Mouse (Mus musculus): ENCODE results near the gene Scd2. TPM values are rescaled to one million over a fixed set of nuclear protein-coding genes. Genes with fewer than 3 reads are reported as not detected.

Scd2 gene
- polyA plus RNA-seq, 1 experiment from 2014 or later, result 281 TPM

DNA sequence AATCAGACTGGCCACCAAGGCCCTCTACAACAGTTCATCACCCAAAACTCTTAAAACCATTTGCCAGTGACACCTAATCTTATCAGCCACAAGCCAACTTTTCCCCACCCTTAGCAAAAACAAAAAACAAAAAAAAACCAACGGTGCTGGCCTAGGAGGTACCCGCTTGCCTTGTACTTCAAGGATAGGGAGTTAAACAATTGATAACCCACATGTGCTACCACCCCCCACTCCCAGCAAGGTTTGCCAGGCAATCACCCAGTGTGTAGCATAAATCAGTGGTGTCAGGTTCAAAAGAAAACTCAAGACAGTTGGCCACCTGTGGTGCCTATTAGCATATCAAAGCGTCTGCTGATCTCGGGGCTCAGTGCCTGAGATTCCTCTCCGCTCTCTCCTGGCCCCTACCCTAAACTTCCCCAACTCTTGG lies 27.6 kb upstream of the Scd2 start:
- no peaks in the 10 kb centered on the region for H3K27me3 ChIP-seq (ENCODE audit: control insufficient read depth, insufficient read depth, low read length)
- H3K4me1 ChIP-seq (ENCODE audit: control insufficient read depth, insufficient read depth, low read length), result peaks cover 7% of the 10 kb centered on the region; the same call in 1 of the 2 replicates
- no peak overlapping the region for H3K4me3 ChIP-seq (replicated peaks; ENCODE audit: low read depth, low read length)
- no peak overlapping the region for H3K9ac ChIP-seq (replicated peaks; ENCODE audit: low read length)
- ATAC-seq (ENCODE audit: low FRiP score, low TSS enrichment) (no peak), DNase-seq (peak; percentile 19)
- H3K4me2 ChIP-seq (ENCODE audit: low read length), result peak overlapping the region; percentile 87
- 16% methylated on average over 5 of the region's 5 CpGs for WGBS
- no peak overlapping the region for H3K27ac ChIP-seq (replicated peaks; ENCODE audit: low read depth, low read length)
- no peaks in the 10 kb centered on the region for H3K9me3 ChIP-seq (ENCODE audit: control insufficient read depth, low read length)
- H3K36me3 ChIP-seq (ENCODE audit: control insufficient read depth, insufficient read depth, low read length), result no peaks in the 10 kb centered on the region

DNA sequence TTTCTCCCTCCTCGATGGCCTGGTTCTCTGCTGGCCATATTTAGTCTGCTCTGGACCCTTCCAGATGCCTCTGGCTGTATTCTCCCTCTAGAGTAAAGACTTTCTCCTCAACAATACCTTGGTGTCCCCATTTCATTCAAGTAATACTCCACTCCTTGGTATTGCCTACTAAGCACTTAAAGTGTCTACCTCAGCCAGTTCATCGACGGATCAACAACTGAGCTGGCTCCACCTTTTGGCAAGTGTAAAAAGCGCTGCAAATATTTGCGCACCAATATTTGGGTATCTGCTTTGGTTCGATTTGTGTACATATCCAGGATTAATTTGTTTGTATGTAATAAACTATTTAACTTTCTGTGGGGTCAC lies 27.0 kb upstream of the Scd2 start:
- peak overlapping the region; percentile 61 for H3K4me3 ChIP-seq (replicated peaks; ENCODE audit: low read depth, low read length)
- H3K9me3 ChIP-seq (ENCODE audit: control insufficient read depth, low read length), result no peaks in the 10 kb centered on the region
- H3K27me3 ChIP-seq (ENCODE audit: control insufficient read depth, insufficient read depth, low read length), result no peaks in the 10 kb centered on the region
- no peak for ATAC-seq (ENCODE audit: low FRiP score, low TSS enrichment)
- peaks cover 7% of the 10 kb centered on the region; the same call in 1 of the 2 replicates for H3K4me1 ChIP-seq (ENCODE audit: control insufficient read depth, insufficient read depth, low read length)
- 3% methylated on average over 6 of the region's 6 CpGs for WGBS
- peak overlapping the region; percentile 87 for H3K4me2 ChIP-seq (ENCODE audit: low read length)
- peak overlapping the region; percentile 86 for H3K27ac ChIP-seq (replicated peaks; ENCODE audit: low read depth, low read length)
- DNase-seq, result no peak
- H3K9ac ChIP-seq (replicated peaks; ENCODE audit: low read length), result peak overlapping the region; percentile 69
- no peaks in the 10 kb centered on the region for H3K36me3 ChIP-seq (ENCODE audit: control insufficient read depth, insufficient read depth, low read length)

DNA sequence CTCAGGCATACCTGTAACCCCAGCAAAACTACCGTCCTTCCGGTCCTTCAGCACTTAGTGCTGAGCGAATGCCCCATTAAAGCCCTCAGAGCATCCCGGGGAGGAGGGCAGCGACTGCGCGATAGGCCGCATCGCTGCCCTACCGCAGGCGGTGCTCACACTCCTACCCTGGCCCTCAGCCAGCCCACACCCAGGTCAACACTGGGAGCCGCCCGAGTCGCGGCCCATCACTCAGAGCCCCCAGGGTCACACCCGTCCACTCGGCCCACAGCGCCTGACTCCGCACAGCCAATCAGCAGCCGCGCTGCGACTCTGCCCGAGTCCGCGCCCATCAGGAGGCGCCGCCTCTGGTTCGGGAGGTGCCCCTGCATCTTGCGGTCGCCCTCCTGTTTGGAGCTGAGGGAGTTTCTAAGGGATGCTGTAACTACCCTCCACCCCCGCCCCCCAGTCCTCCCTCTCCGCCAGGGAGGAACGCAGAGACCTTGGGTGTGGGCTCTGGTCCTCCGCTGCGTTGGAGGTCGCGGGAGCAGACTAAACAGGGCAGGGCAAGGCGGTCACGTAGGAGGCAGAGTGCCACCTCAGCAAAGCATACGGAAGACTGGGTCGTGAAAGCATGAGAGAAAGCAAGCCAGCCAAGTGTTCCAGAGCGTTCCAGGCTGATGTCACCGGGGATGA lies 26.5 kb upstream of the Scd2 start:
- H3K4me3 ChIP-seq (replicated peaks; ENCODE audit: low read depth, low read length), result peak overlapping the region; percentile 61
- H3K9me3 ChIP-seq (ENCODE audit: control insufficient read depth, low read length), result no peaks in the 10 kb centered on the region
- peak overlapping the region; percentile 87 for H3K4me2 ChIP-seq (ENCODE audit: low read length)
- H3K27me3 ChIP-seq (ENCODE audit: control insufficient read depth, insufficient read depth, low read length), result no peaks in the 10 kb centered on the region
- under 1% methylated on average over 43 of the region's 43 CpGs for WGBS
- peak; percentile 96 for ATAC-seq (ENCODE audit: low FRiP score, low TSS enrichment)
- peak overlapping the region; percentile 86 for H3K27ac ChIP-seq (replicated peaks; ENCODE audit: low read depth, low read length)
- peaks cover 7% of the 10 kb centered on the region; the same call in 1 of the 2 replicates for H3K4me1 ChIP-seq (ENCODE audit: control insufficient read depth, insufficient read depth, low read length)
- no peaks in the 10 kb centered on the region for H3K36me3 ChIP-seq (ENCODE audit: control insufficient read depth, insufficient read depth, low read length)
- H3K9ac ChIP-seq (replicated peaks; ENCODE audit: low read length), result peak overlapping the region; percentile 69
- peak; percentile 90 for DNase-seq

DNA sequence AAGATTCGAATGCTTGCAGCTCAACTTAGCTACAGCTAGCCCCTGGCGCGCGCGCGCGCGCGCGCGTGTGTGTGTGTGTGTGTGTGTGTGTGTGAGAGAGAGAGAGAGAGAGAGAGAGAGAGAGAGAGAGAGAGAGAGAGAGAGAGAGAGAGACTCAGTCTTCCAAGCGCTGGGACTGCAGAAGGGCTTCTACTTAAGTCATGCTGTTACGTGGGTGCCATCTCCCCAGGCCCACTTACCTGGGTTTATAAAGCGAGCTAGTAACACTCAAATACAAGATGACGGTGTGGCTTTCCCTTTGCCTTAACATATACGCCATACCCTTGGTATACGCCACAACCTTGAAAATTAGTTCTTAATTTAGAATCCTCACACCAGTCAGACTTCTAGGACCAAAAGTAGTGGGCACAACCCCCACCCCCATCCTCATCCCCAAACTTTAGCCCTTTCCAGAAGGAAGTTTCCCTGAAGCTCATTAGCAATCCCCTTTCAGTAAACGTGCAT lies 25.9 kb upstream of the Scd2 start:
- Histone ChIP-seq H3K27ac (replicated peaks; ENCODE audit: low read depth, low read length) (peak overlapping the region; percentile 86), H3K36me3 (ENCODE audit: control insufficient read depth, insufficient read depth, low read length) (no peaks in the 10 kb centered on the region), H3K27me3 (ENCODE audit: control insufficient read depth, insufficient read depth, low read length) (no peaks in the 10 kb centered on the region), H3K9ac (replicated peaks; ENCODE audit: low read length) (peak overlapping the region; percentile 69), H3K4me1 (ENCODE audit: control insufficient read depth, insufficient read depth, low read length) (peaks cover 7% of the 10 kb centered on the region; the same call in 1 of the 2 replicates), H3K4me2 (ENCODE audit: low read length) (peak overlapping the region; percentile 87), H3K9me3 (ENCODE audit: control insufficient read depth, low read length) (no peaks in the 10 kb centered on the region), H3K4me3 (replicated peaks; ENCODE audit: low read depth, low read length) (peak overlapping the region; percentile 61)
- peak; percentile 83 for DNase-seq
- no peak for ATAC-seq (ENCODE audit: low FRiP score, low TSS enrichment)
- WGBS, result 9% methylated on average over 18 of the region's 18 CpGs

DNA sequence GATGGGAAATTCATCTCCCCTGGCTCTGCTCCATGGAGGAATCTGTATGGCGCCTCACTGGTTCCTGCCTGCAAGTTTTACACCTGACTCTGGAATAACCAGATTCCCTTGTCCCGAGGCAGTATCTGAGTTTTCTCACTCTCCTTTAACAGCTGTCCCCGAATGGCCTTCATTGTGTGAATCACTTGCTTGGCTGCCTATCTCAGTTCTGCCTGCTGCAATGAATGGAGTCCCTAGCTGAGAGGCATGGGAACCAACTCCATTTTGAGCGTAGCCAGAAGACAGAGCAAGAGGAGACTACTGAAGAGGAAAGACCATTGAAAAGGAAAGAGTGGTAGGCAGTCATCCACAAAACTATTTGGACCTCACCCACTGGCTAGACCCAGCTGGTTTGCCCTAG lies 19.8 kb upstream of the Scd2 start:
- H3K4me2 ChIP-seq (ENCODE audit: low read length), result no peak overlapping the region
- no peaks in the 10 kb centered on the region for H3K27me3 ChIP-seq (ENCODE audit: control insufficient read depth, insufficient read depth, low read length)
- H3K36me3 ChIP-seq (ENCODE audit: control insufficient read depth, insufficient read depth, low read length), result no peaks in the 10 kb centered on the region
- DNase-seq, result no peak
- no peaks in the 10 kb centered on the region for H3K9me3 ChIP-seq (ENCODE audit: control insufficient read depth, low read length)
- no peak overlapping the region for H3K4me3 ChIP-seq (replicated peaks; ENCODE audit: low read depth, low read length)
- no peaks in the 10 kb centered on the region for H3K4me1 ChIP-seq (ENCODE audit: control insufficient read depth, insufficient read depth, low read length)
- 83% methylated on average over 4 of the region's 4 CpGs for WGBS
- no peak for ATAC-seq (ENCODE audit: low FRiP score, low TSS enrichment)
- H3K9ac ChIP-seq (replicated peaks; ENCODE audit: low read length), result no peak overlapping the region
- no peak overlapping the region for H3K27ac ChIP-seq (replicated peaks; ENCODE audit: low read depth, low read length)

DNA sequence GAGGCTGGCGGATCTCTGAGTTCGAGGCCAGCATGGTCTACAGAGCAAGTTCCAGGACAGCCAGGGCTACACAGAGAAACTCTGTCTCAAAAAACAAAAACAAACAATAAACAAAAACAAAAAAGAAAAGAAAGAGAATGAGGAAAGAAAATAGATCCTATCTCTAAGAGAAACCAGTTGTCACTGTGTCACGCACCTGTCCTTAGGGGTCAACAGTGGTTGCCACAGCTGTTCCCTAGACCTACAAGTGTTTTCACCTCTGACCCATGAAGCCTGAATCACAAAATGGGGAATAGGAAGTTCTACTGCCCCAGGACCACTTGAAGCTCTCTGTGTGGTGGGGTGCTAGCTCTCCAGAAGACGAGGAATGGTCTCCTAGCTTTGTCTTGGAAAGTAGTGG lies 19.0 kb upstream of the Scd2 start:
- H3K27ac ChIP-seq (replicated peaks; ENCODE audit: low read depth, low read length), result no peak overlapping the region
- DNase-seq (no peak), ATAC-seq (ENCODE audit: low FRiP score, low TSS enrichment) (no peak)
- no peak overlapping the region for H3K4me3 ChIP-seq (replicated peaks; ENCODE audit: low read depth, low read length)
- no peak overlapping the region for H3K4me2 ChIP-seq (ENCODE audit: low read length)
- no peaks in the 10 kb centered on the region for H3K36me3 ChIP-seq (ENCODE audit: control insufficient read depth, insufficient read depth, low read length)
- no peak overlapping the region for H3K9ac ChIP-seq (replicated peaks; ENCODE audit: low read length)
- H3K27me3 ChIP-seq (ENCODE audit: control insufficient read depth, insufficient read depth, low read length), result no peaks in the 10 kb centered on the region
- H3K4me1 ChIP-seq (ENCODE audit: control insufficient read depth, insufficient read depth, low read length), result 0 out of 2 replicates have a peak, but pooled peaks cover under 1% of the 10 kb centered on the region
- no peaks in the 10 kb centered on the region for H3K9me3 ChIP-seq (ENCODE audit: control insufficient read depth, low read length)
- WGBS, result 90% methylated on average over 4 of the region's 4 CpGs

DNA sequence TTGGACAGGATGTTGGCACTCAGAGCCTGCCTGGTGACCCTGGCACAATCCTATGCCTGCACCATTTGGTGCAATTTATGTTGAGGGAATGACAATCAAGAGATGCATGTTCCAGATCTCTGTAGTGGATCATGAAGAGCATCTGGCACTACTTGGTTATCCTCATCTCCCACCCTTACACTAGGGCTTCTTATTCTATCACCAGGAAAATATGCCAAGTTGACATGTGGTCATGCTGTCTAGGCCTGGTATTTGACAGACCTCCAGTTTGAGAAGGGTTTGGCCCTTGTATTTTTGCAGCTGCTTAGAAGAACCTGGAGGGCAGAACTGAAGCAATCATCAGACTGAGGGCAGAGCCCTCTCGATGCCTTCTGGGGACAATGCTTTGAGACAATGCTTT lies 18.1 kb upstream of the Scd2 start:
- 95% methylated on average over 1 of the region's 1 CpGs for WGBS

DNA sequence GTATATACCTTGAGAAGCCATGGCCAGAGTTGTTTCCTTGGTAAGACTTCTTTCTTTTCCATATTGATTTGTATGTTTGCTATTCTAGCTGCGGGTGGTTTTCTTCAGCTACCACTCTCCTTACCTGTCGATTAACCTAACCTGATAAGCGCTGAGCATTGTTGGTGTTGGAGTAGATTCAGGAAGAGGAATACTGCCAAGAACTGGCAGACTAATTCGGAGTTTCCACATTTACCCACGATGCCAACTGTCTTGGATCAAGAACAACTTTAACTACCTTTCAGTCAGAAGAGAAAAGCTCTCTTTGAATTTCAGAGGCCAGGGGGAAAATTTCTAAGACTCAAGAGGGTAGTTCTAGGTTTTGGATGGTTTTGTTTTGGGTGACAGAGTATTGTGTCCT lies 16.6 kb upstream of the Scd2 start:
- no peak overlapping the region for H3K4me2 ChIP-seq (ENCODE audit: low read length)
- WGBS, result 87% methylated on average over 5 of the region's 5 CpGs
- no peaks in the 10 kb centered on the region for H3K27me3 ChIP-seq (ENCODE audit: control insufficient read depth, insufficient read depth, low read length)
- no peaks in the 10 kb centered on the region for H3K36me3 ChIP-seq (ENCODE audit: control insufficient read depth, insufficient read depth, low read length)
- H3K4me3 ChIP-seq (replicated peaks; ENCODE audit: low read depth, low read length), result no peak overlapping the region
- ATAC-seq (ENCODE audit: low FRiP score, low TSS enrichment), result no peak
- H3K9ac ChIP-seq (replicated peaks; ENCODE audit: low read length), result no peak overlapping the region
- H3K27ac ChIP-seq (replicated peaks; ENCODE audit: low read depth, low read length), result no peak overlapping the region
- H3K4me1 ChIP-seq (ENCODE audit: control insufficient read depth, insufficient read depth, low read length), result peaks cover 16% of the 10 kb centered on the region
- no peak for DNase-seq
- no peaks in the 10 kb centered on the region for H3K9me3 ChIP-seq (ENCODE audit: control insufficient read depth, low read length)

More for the DNA sequence above, 18.1 kb upstream of the Scd2 start:
- H3K27me3 ChIP-seq (ENCODE audit: control insufficient read depth, insufficient read depth, low read length), result no peaks in the 10 kb centered on the region
- no peak overlapping the region for H3K9ac ChIP-seq (replicated peaks; ENCODE audit: low read length)
- H3K27ac ChIP-seq (replicated peaks; ENCODE audit: low read depth, low read length), result no peak overlapping the region
- H3K9me3 ChIP-seq (ENCODE audit: control insufficient read depth, low read length), result no peaks in the 10 kb centered on the region
- no peak overlapping the region for H3K4me2 ChIP-seq (ENCODE audit: low read length)
- H3K36me3 ChIP-seq (ENCODE audit: control insufficient read depth, insufficient read depth, low read length), result no peaks in the 10 kb centered on the region
- no peak for DNase-seq
- no peak for ATAC-seq (ENCODE audit: low FRiP score, low TSS enrichment)
- no peak overlapping the region for H3K4me3 ChIP-seq (replicated peaks; ENCODE audit: low read depth, low read length)
- peaks cover 8% of the 10 kb centered on the region; the same call in 1 of the 2 replicates for H3K4me1 ChIP-seq (ENCODE audit: control insufficient read depth, insufficient read depth, low read length)

DNA sequence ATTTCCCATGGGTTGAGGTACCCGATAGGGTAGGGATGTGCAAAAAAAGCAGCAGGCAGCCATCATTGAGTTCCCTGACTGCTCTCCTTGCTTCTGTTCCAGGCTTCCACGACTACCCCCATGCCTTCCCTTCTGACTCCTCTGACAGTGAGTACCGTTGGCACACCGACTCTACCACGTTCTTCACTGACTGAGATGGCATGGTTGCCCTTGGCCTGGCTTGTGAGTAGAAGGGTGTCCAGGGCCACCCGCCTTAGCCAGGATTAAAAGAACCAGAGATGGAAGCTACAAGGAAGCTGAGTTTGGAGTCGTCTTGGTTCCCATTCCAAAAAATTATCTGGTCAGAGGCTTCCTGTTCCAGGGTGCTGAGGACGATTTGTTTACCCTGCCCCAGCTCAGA lies 15.5 kb upstream of the Scd2 start:
- no peaks in the 10 kb centered on the region for H3K36me3 ChIP-seq (ENCODE audit: control insufficient read depth, insufficient read depth, low read length)
- no peaks in the 10 kb centered on the region for H3K9me3 ChIP-seq (ENCODE audit: control insufficient read depth, low read length)
- no peak overlapping the region for H3K4me2 ChIP-seq (ENCODE audit: low read length)
- H3K27me3 ChIP-seq (ENCODE audit: control insufficient read depth, insufficient read depth, low read length), result no peaks in the 10 kb centered on the region
- H3K4me1 ChIP-seq (ENCODE audit: control insufficient read depth, insufficient read depth, low read length), result peaks cover 24% of the 10 kb centered on the region
- 91% methylated on average over 8 of the region's 8 CpGs for WGBS
- no peak overlapping the region for H3K4me3 ChIP-seq (replicated peaks; ENCODE audit: low read depth, low read length)
- no peak overlapping the region for H3K9ac ChIP-seq (replicated peaks; ENCODE audit: low read length)
- ATAC-seq (ENCODE audit: low FRiP score, low TSS enrichment) (no peak), DNase-seq (no peak)
- no peak overlapping the region for H3K27ac ChIP-seq (replicated peaks; ENCODE audit: low read depth, low read length)

All from midbrain, embryonic 14.5 days (tissue).